Mouse (Mus musculus) embryo, embryonic 10.5 days (tissue): ENCODE results near the gene Fstl4.

ENCODE experiments used
- DNase-seq: peaks from one replicate; pipeline ENCODE4 v3.0.0-alpha.2; 2015; ENCODE audit warnings: low spot score

The Fstl4 gene

GRCm38 (mm10) chr11:52914431-52914830, 150.0 kb downstream of the Fstl4 start:
- DNase-seq = no peak

- no peak for DNase-seq
Measured at GRCm38 (mm10) chr11:52915648-52916047, 151.2 kb downstream of the Fstl4 start.

- no peak for DNase-seq
Measured at GRCm38 (mm10) chr11:52919231-52919960, 155.0 kb downstream of the Fstl4 start.

GRCm38 (mm10) chr11:52924196-52924595, 159.8 kb downstream of the Fstl4 start:
- no peak for DNase-seq

- no peak for DNase-seq
Measured at GRCm38 (mm10) chr11:52928321-52928720, 163.9 kb downstream of the Fstl4 start.

- DNase-seq = no peak
Measured at GRCm38 (mm10) chr11:52939336-52940070, 175.1 kb downstream of the Fstl4 start.

GRCm38 (mm10) chr11:52942967-52943366, 178.5 kb downstream of the Fstl4 start:
- DNase-seq = no peak

- no peak for DNase-seq
Measured at GRCm38 (mm10) chr11:52954995-52955394, 190.6 kb downstream of the Fstl4 start.

- no peak for DNase-seq
Measured at GRCm38 (mm10) chr11:52968809-52969208, 204.4 kb downstream of the Fstl4 start.

- no peak for DNase-seq
Measured at GRCm38 (mm10) chr11:52970396-52970795, 206.0 kb downstream of the Fstl4 start.

GRCm38 (mm10) chr11:52986986-52987385, 222.6 kb downstream of the Fstl4 start:
- DNase-seq = no peak

GRCm38 (mm10) chr11:52994688-52995087, 230.3 kb downstream of the Fstl4 start:
- DNase-seq = no peak

- DNase-seq = no peak
Measured at GRCm38 (mm10) chr11:52996434-52997093, 232.1 kb downstream of the Fstl4 start.

GRCm38 (mm10) chr11:52997421-52997820, 233.0 kb downstream of the Fstl4 start:
- no peak for DNase-seq

GRCm38 (mm10) chr11:53000226-53000625, 235.8 kb downstream of the Fstl4 start:
- no peak for DNase-seq

GRCm38 (mm10) chr11:53003361-53003760, 238.9 kb downstream of the Fstl4 start:
- no peak for DNase-seq

GRCm38 (mm10) chr11:53003811-53004210, 239.4 kb downstream of the Fstl4 start:
- no peak for DNase-seq

GRCm38 (mm10) chr11:53009597-53009996, 245.2 kb downstream of the Fstl4 start:
- no peak for DNase-seq

- peak; percentile 17 for DNase-seq
Measured at GRCm38 (mm10) chr11:53011996-53012505, 247.6 kb downstream of the Fstl4 start.

- no peak for DNase-seq
Measured at GRCm38 (mm10) chr11:53013906-53014305, 249.5 kb downstream of the Fstl4 start.

- no peak for DNase-seq
Measured at GRCm38 (mm10) chr11:53016358-53017021, 252.1 kb downstream of the Fstl4 start.

- no peak for DNase-seq
Measured at GRCm38 (mm10) chr11:53019509-53019908, 255.1 kb downstream of the Fstl4 start.
